Mouse (Mus musculus) thymus, postnatal 0 days (tissue): Measurements from ENCODE around the gene P4ha2. TPM values are rescaled to one million over a fixed set of nuclear protein-coding genes. Genes with fewer than 3 reads are reported as not detected.
"Not testable (repeated sequence)": the region's sequence is repeated elsewhere in the genome, so short reads cannot be mapped to it uniquely, and the experiment has no call there.

Experiments
- DNase-seq: peaks from one replicate; pipeline ENCODE4 v3.0.0-alpha.2; 2015; ENCODE audit warnings: low spot score
- polyA plus RNA-seq: library from polyadenylated mRNA; unstranded; fragments of >200 nt; fragmentation: Nextera tagmentation; extraction: Ambion mirVana; gene quantifications from 2 replicates; pipeline ENCODE4 v1.2.1, GENCODE M21; 2015

The P4ha2 gene
- polyA plus RNA-seq, 1 experiment from 2014 or later: 5.1 TPM

DNA sequence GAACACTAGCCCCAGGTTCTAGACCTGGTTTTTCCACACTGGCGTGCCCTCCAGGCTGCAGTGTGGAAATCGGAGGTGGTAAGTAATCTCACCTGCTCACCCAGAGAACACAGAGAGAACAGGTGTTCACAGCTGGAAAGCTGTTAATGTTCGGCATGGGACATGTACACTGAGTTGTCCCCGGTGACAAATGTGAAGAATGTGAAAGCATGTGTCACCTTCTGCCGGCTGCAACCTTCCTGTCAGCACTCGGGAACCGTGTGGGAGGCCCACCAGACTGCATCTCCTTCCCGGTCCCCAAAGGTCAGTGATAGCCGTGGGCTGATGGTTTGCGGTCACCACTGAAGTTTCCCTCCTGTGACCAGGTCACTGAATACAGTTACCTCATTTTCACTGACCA lies 32.4 kb downstream of the P4ha2 start:
- no peak for DNase-seq

DNA sequence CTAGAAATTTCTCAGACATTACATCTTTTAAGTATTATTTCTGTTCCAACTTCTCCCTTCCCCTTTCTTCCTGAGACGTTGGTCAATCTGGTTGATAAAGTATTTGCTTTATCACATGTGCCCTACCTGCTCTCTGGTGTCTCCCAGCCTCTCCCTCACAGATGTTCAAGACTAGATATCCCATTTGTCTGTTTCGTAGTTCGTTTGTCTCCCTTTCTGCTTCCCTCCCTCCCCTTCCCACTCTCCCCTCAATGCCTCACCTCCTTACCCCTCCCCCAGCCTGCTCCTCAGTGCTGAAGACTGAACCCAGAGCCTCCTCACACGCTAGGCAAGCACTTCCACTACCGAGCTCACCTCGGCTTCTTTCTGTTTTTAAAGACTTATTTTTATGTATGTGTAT lies 35.0 kb downstream of the P4ha2 start:
- no peak for DNase-seq

DNA sequence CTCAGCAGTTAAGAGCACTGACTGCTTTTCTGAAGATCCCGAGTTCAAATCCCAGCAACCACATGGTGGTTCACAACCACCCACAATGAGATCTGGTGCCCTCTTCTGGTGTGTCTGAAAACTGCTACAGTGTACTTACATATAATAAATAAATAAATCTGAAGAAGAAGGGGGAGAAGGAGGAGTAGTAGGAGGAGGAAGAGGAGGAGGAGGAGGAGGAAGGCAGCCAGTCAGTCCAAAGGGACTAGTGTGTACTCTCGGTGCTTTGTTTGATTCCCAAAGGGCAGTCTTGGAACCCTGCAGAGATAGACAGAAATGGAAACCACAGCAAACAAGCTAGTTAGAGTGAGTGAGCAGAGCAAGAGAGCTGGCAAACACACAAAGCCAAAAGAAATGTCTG lies 40.3 kb downstream of the P4ha2 start:
- not testable (repeated sequence) for DNase-seq

DNA sequence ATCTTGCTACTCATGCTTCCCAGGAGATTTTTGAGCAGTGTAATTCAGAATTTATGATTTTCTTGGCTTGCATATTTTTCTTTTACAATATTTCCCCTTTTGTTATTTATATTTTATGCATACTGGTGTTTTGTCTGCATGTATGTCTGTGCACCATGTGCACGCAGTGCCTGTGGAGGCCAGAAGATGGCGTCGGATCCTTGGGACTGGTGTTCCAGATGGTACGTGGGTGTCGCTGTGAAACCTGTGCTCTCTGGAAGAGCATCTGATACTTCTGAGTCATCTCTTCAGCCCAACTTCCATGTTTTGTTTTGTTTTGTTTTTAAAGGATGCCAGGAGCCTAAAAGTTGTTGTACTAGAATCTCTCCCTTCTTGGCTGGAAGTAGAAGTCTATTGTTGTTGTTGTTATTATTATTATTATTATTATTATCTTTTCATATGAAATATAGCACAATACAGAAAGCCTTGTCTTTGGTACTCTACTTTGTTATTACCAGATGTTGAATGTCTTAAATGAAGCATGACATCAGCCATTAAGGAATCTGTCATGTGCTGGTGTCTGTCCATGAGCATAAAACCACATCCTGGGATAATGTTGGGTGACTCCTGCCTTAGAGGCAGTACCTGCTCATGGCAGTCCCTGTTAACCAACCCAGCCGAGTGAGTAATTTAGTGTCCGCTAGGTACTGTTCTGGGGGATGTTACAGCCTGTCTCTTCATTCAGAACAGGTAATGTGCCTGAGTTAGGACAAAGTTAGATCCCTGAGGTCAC lies 41.5 kb downstream of the P4ha2 start:
- no peak for DNase-seq

DNA sequence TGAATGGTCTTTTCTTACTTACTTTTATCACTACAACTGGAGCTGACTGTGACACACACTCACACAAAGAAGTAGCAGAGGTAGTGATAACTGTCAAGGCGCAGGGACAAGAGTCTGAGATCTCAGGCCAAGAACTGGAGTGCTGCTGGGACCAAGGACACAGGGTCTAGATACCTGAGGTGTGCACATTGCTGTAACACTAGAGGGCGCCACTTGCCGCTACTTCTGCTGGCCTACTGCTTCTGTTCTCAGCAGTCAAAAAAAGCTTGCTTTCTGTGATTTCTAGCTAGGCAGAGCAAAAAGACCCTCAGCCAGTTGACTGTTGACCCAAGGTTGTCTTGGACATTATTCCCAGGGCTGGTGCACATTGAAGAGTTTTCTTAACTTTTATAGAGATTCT lies 45.0 kb downstream of the P4ha2 start:
- peak; percentile 79 for DNase-seq

DNA sequence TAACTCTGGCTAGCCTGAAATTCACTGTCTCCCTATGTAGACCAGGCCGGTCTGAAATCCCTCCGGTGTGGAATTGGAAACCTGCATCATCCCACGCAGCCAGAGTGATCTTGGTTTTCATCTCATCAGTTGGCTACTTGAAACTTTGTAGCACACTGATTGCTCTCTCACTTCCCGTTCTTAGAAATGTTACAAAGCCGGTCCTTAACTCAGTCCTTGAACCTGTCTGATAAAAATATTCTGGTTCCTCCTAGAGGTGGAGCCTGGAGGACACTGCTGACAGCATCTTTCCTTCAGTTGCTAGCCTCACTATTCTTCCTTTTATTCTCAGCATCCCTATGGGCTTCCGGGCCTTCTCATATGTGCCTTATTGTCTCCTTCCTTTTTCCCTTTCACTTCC lies 46.1 kb downstream of the P4ha2 start:
- DNase-seq: no peak

DNA sequence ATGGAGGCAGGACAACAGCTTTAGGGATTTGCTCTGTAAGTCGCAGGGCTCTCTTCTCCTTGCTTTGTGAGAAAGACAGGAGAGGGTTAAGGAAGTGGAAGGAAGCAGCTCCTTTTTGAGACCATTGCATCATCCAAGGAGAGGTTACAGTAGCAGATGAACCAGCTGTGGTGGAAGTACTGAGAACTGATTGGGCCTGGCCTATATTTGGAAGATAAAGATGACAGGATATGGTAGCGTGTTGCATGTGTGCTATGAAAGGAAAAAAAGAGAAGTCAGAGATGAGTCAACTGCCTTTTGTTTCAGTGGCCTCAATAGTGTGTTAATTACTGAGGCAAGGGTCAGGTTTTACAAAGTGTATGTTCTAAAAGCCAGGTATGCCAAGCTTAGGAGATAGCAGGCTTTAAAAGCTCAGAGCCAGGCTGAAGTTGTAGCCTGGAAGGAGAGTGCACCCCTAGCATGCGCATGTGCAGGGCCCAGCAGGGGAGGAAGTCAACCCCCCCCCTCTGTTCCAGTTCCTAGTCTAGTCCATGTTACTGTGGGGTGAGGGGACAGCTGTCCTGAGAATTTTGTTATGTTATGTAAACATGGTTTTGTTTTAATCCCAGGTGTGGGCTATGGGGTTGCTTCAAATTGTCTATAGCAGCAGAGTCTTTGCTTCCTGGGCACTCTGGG lies 50.0 kb downstream of the P4ha2 start:
- no peak for DNase-seq

DNA sequence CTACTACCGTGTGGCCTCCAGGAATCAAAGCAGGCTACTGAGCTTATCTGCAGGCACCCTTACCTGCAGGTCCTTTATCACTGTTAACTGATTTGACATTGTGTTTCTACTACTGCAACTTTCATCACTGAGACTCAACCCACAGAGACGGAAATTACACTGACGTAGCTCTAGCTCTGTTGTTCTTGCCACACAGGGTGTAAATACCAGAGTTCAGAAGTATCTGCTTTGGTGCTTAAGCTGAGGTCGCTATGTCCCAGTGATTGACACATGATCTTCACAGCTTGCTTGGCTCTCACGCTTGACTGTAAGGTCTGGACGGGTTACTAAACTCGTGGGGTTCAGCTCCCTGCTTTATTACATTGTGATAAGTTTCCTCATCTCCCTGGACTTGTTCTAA lies 51.2 kb downstream of the P4ha2 start:
- peak; percentile 10 for DNase-seq

DNA sequence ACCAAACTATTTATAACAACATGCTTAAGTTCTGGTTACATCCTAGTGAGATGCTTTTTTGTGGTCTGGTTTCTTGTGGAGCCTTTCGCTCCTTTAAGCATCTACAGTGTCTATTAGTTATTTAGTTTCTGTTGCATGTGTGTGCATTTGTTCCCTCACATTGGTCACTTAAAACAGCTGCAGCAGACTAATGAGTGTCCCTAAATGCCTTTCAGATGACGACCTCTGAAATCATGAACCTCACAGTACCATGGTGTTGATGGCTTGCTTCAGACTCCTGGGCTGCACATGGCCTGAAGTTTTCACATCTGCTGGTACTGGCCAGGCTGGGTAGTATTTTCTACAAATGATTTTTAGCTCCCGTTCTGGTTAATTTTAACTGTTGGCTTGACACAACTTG lies 53.1 kb downstream of the P4ha2 start:
- DNase-seq: no peak

DNA sequence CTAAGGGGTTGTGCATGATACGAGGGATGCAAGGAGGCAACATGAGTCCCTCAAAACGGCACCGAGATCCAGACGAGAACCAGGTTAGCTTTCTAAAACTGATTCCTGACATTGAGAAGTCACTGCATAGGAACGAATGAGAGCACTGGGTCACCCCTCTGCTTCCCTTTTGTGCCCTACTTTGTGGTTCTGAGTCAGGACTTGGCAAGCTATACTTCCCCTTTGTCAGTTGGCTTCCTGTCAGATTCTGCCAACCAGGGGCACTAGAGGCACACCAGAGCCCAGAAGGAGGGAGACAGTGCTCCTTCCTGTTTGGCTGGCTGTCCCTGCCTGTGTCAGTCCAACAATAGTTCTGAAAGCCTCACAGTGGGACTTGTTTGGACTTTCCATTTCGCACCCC lies 56.0 kb downstream of the P4ha2 start:
- peak; percentile 81 for DNase-seq

DNA sequence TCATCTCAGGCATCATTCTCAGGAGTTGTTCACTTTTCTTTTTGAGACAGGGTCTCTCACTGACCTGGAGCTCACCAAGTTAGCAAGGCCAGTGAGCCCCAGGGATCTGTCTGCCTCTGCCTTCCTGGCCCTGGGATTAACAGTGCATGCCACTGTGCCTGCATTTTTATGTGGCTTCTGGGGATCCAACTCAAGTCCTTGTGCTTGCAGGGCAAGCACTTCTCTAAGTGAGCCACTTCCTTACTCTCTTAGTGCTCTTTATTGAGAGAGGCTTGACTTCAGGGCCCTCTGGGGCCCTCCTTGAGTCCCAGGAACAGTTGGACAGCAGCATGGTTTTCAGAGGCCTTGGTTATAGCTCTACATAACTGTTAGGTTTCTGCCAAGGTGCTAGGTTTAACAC lies 56.6 kb downstream of the P4ha2 start:
- no peak for DNase-seq

DNA sequence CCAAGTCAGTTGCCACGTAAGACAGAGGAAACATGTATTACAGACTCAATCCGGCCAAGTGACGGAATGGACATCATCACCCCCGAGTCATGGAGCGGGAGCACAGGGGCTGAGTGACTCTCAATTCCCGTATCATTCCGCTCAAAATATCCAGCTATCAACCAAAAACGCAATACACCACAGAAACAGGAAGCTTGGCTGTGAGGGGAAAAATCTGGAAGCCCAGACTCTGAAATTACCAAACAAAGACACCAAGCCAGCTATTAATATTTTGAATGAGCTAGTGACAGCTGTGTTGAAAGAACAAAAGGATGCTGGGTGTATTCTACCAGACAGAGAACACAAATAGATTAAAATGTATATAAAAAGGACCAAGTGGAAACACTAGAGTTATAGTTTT lies 57.7 kb downstream of the P4ha2 start:
- DNase-seq: no peak

DNA sequence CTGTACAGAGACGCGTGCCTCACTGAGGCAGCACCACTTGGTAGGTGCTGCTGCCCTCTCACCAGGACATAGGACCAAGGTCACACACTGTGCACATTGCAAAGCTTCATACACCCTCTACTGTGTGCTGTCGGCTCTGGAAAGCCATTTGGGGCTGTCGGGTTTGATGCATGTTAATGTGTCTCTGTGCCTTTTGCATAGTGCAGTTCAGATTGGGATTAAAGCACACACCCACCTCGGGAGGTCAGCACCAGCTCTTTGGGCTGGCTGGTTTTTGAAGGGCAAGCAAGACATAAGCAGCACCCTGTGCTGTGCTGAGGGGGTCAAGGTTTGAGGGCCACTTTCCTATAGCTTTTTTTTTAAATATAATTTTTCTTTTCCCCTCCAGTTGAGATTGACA lies 60.5 kb downstream of the P4ha2 start:
- DNase-seq: no peak

DNA sequence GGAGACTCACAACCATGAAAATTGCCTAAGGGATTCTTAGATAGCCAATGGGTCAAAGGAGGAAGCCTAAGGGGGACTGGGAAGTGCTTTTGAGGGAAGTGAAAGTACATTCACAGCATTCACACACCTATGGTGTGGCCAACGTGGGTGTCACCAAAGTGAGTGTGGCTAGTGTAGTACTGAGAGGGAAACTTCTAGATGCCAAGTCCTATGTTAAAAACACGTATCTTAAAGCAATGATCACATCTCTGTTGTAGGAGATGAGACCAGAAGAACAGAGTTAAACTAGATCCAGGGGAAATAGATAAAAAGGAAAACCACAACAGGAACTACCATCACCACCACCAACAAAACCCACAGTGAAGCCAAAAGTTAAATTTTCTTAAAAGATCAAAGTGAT lies 61.0 kb downstream of the P4ha2 start:
- DNase-seq: peak; percentile 17

DNA sequence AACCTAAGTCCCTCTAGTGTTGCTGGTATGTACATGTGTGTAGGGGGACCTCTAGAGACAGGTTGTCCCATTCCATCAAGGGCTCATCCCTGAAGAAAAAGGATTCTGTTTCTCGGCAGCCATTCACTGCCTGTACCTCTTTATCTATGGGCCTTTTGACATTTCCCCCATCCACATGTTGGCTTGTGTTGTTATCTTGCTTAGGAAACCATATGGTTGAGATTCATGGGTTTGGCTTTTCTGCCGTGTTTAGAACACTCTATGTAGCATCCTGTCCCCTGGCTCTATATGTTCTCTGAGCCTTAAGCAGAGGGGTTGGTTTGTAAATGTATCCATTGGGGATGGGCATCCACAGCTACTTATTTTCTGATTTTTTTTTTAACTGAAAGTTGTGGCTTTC lies 61.6 kb downstream of the P4ha2 start:
- DNase-seq: no peak

DNA sequence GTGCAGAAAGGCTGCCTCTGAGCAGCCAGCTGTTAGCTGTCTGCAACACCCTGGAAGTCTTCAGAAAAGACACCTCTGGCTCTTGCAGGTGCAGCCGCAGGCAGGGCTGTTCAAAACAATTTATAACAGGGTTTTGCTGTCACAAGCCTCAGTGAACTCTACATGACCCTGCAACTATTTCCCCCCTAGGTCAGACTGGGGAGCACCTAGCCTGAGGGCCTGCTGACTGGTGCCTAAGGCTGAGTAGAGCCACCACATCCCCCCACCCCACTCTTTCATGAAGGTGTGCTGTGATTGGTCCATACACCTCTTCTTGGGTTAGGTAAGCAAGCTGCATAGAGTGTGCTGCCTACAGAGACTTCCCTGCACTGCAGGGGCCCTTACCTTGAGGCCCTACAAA lies 63.1 kb downstream of the P4ha2 start:
- peak; percentile 83 for DNase-seq

DNA sequence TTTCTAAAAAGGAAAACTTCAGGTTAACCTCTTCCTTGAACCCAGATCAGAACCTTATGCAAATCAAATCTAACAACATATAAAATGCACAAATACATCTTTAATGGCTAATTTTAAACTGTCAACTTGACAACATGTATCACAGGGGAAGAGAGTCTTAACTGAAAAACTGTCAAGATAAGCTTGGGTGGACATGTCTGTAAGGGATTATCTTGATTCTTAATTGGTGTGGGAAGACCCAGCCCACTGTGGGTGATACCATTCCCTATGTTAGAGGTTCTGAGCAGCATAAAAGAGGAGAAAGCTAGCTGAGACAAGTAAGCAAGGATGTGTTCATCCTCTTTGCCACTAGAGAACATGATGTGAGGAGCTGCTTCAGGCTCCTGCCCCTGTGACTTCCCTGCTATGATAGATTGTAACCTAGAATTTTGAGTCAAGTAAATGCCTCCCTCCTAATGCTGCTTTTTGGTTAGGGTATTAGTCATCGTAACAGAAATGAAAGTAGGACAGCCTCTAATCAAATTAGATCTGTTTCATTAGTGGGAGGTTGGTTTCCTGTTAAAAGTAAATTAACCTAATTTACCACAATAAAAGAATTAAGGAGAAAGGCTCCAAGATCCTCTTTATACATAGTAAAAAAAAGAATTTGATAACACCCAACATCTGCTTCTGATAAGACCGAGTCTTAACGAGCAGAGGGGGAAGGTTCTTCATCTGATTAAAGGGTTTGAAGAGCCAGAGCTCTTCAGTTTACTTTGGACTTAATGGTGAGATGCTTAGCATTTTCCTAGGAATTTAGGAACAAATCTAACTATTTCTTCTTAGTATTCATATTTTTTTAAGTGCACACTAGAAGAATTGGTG lies 69.8 kb downstream of the P4ha2 start:
- no peak for DNase-seq

DNA sequence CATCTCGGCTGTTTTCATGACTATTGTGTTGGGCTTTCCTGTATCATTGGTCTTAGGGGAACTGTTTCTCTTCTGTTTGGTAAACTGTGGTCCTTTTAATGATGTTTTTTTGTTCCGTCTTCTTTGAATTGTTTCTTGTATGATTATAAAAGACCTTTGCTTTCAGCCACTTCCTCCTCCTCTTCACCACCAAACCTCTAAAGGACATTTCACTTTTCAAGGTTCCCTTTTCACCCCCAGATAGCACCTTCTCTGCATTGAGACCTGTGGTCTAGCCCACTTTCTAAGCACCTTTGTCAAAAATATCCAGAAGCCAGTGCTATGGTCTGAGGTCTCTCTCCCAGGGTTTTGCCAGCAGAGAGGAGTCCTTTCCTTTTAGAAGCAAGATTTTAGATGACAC lies 71.3 kb downstream of the P4ha2 start:
- DNase-seq: no peak

DNA sequence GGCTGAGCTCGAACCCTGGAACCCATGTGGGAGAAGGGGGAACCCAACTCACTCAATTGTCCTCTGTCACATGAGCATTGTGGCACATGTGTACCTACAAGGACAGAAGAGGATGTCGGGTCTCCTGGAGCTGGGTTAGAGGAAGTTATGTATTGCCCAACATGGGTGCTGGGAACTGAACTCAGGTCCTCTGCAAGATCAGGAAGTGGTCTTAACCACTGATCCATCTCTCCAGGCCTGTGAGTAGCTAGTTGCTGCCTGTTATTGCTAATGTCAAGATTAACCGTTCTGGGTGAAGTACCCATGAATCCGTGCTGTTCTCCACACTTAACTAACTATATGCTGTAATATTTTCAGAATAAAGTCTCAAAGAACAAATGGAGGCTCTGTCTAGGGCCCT lies 74.3 kb downstream of the P4ha2 start:
- no peak for DNase-seq

DNA sequence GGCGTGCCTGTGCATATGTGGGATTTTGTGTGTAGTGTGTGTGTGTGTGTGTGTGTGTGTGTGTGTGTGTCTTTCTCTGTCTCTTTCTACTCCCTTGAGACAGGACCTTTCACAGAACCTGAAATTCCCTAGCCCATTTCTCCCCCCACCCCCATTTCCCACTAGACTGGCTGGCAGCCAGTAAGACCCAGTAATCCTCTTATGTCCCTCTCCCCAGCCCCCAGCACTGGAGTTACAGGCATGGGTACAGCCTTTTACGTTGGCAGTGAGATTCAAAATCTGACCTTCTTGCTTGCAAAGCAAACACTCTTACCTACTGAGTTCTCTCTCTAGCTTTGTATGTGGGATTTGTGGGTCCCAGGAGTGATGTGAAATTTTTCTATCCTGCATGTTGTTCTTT lies 75.0 kb downstream of the P4ha2 start:
- no peak for DNase-seq
